Mouse (Mus musculus): Measurements from ENCODE around the gene Avpr2.

GRCm38 (mm10) chrX:73869334-73869733, 22.6 kb upstream of the Avpr2 start:
- no peak for TF ChIP-seq CTCF (conservative IDR thresholded peaks at IDR 0.05; ENCODE audit: insufficient read depth, insufficient read length, low read depth, low read length)
- no peak for TF ChIP-seq POLR2A (IDR thresholded peaks at IDR 0.05; ENCODE audit: low read depth, low read length)

Data from kidney, adult 2 months (tissue).